Mouse (Mus musculus) midbrain, postnatal 0 days (tissue): ENCODE measurements around the gene Osbpl3. TPM values are rescaled to one million over a fixed set of nuclear protein-coding genes. Genes with fewer than 3 reads are reported as not detected.

Source experiments
- ATAC-seq: fragments of 200-750 bp; cut with Nextera tagmentation; 2 replicates; pipeline ENCODE4 v1.8.0; 2017; ENCODE audit warnings: moderate number of reproducible peaks, mild to moderate bottlenecking, moderate TSS enrichment, moderate library complexity; ENCODE audit not compliant: low FRiP score
- DNase-seq: peaks from one replicate; pipeline ENCODE4 v3.0.0-alpha.2; 2015; ENCODE audit warnings: low spot score
- H3K27ac ChIP-seq: fragments of 300-500 bp; sonication (generic); 2 replicates; pipeline ENCODE4 v1.5.1; 2014; ENCODE audit warnings: low read depth, mild to moderate bottlenecking, low read length, mixed read lengths
- H3K27me3 ChIP-seq: fragments of 300-500 bp; sonication (generic); 2 replicates; pipeline ENCODE4 v1.6.1; 2014; ENCODE audit warnings: low read length, control low read depth, mixed read lengths; ENCODE audit not compliant: insufficient read depth
- H3K36me3 ChIP-seq: fragments of 300-500 bp; sonication (generic); 2 replicates; pipeline ENCODE4 v1.6.1; 2014; ENCODE audit warnings: low read length, control low read depth, mixed read lengths; ENCODE audit not compliant: insufficient read depth
- H3K4me1 ChIP-seq: fragments of 300-500 bp; sonication (generic); 2 replicates; pipeline ENCODE4 v1.6.1; 2014; ENCODE audit warnings: mild to moderate bottlenecking, control low read depth, antibody characterized with exemption, low read length, mixed read lengths; ENCODE audit not compliant: insufficient read depth
- H3K4me2 ChIP-seq: fragments of 300-500 bp; sonication (generic); 2 replicates; pipeline ENCODE4 v1.6.1; 2014; ENCODE audit warnings: low read depth, mild to moderate bottlenecking, low read length, mixed read lengths; ENCODE audit not compliant: poor library complexity, severe bottlenecking
- H3K4me3 ChIP-seq: fragments of 300-500 bp; sonication (generic); 2 replicates; pipeline ENCODE4 v1.5.1; 2014; ENCODE audit warnings: low read depth, mild to moderate bottlenecking, low read length, moderate library complexity
- H3K9ac ChIP-seq: fragments of 300-500 bp; sonication (generic); replicated peaks from 2 replicates; pipeline ENCODE4 v1.6.1; 2014; ENCODE audit warnings: mild to moderate bottlenecking, low read length, moderate library complexity, mixed read lengths; ENCODE audit not compliant: poor library complexity, severe bottlenecking
- H3K9me3 ChIP-seq: fragments of 300-500 bp; sonication (generic); 2 replicates; pipeline ENCODE4 v1.6.1; 2016; ENCODE audit warnings: low read length, control low read depth
- CTCF ChIP-seq: IDR thresholded peaks from 2 replicates; pipeline ENCODE4 v1.5.1; 2016; ENCODE audit warnings: antibody characterized with exemption, mild to moderate bottlenecking
- WGBS: fragments of 180-500 bp; shearing (Covaris S2); extraction: QIAGEN DNeasy Blood & Tissue Kit; methylation state at CpG from one replicate; pipeline ENCODE4 v1.1.7; 2014; 5-methylcytosine and 5-hydroxymethylcytosine counted together
- polyA plus RNA-seq: library from polyadenylated mRNA; unstranded; fragments of >200 nt; fragmentation: Nextera tagmentation; extraction: Ambion mirVana; gene quantifications from 2 replicates; pipeline ENCODE4 v1.2.1, GENCODE M21; 2015
- total RNA-seq: library from RNA; depleted of rRNA; stranded (reverse); fragments of >200 nt; gene quantifications from 2 replicates; pipeline ENCODE4 v1.2.3, GENCODE M21; 2014

Osbpl3 gene
- total and polyA plus RNA-seq, 2 experiments from 2014 or later: 5.5 to 9.5 TPM

DNA sequence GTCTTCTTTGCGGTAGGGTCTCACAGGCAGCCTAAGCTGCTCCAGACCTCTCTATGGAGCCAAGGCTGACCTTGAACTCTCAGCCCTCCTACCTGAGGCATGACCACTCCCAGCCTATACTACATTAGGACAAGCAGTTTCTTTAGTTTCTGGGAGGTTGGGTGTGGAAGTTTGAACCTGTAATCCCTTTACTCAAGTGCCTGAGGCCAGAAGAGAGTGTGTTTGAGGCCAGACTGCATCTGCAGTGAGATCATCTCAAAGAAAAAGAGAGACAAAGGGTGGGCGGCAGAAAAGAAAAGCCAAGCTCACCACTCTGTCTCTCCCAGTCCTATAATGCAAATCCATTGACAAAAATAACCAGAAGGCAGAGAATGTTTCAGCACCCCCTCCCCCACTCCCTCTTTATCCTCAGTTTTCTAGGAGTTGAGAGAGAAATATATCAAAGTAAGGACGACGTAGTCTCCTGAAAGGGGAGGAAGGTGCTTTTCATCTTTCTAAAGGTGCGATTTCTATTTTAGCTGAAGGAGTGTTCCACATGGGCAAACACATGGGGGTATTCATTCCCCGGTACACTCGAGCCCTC, 137.3 kb downstream of the Osbpl3 start:
- H3K9me3 ChIP-seq: no peaks in the 10 kb centered on the region
- TF ChIP-seq CTCF: no peak
- no peak overlapping the region for H3K4me3 ChIP-seq
- DNase-seq: no peak
- no peak overlapping the region for H3K4me2 ChIP-seq
- H3K36me3 ChIP-seq: no peaks in the 10 kb centered on the region
- 0 out of 2 replicates have a peak overlapping the region, but pooled peaks have one; percentile 20 for H3K27ac ChIP-seq
- no peak overlapping the region for H3K9ac ChIP-seq
- peaks cover 6% of the 10 kb centered on the region for H3K4me1 ChIP-seq
- ATAC-seq: no peak
- H3K27me3 ChIP-seq: no peaks in the 10 kb centered on the region
- WGBS: 50% methylated on average over 7 of the region's 7 CpGs

DNA sequence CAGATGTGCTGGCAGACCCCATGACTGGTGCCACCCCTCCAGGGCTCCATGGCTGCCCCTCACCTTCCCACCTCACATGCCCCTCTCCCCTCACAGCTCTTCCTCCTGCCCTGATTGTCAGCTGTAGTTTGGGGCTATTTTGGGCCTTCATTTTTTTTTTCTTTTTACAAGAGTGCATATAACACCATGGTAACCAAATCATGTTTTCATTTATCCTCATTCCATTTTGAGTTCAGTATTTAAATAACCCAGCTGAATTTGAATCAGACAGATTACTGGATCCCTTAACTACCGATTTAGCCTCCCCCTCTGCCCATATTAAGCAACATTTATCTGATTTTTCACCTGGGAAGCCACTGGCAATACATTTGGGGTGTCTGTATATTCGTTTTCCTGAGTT, 137.9 kb downstream of the Osbpl3 start:
- H3K36me3 ChIP-seq: no peaks in the 10 kb centered on the region
- 57% methylated on average over 2 of the region's 2 CpGs for WGBS
- peaks cover 6% of the 10 kb centered on the region for H3K4me1 ChIP-seq
- no peaks in the 10 kb centered on the region for H3K9me3 ChIP-seq
- no peak overlapping the region for H3K27ac ChIP-seq
- peak; percentile 35; the same call in 1 of the 2 replicates for ATAC-seq
- no peak for DNase-seq
- H3K27me3 ChIP-seq: no peaks in the 10 kb centered on the region
- no peak overlapping the region for H3K4me3 ChIP-seq
- H3K4me2 ChIP-seq: no peak overlapping the region
- TF ChIP-seq CTCF: no peak
- H3K9ac ChIP-seq: no peak overlapping the region

DNA sequence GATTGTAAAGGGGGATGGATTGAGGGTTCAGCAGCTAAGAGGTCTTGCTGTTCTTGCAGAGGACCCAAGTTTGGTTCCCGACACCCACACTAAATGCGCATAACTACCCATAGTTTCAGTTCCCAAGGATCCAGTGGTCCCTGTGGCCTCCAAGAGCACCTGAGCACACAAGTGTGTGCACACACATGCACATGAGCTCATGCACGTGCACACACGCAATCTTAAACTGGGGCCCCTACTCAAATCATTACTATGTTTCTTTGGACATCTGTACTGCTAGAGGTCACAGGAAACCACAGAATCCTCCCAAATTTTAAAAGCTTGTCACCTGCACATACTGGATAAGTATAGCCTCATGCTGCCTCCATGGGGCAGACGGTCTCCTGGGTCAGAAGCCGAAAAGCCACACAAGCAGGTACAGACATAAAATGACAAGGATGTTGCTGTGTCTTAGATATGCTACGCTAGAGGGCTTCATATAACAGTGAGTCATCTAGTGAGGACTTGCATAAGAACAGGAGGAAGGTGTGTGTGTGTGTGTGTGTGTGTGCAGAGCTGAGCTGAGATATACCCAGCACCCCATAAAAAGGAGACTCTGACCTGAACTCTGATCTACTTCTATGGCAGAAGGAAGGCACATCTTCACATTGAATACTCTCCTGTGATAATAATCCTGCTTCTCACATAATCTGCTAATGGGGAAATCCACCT, 139.1 kb downstream of the Osbpl3 start:
- TF ChIP-seq CTCF: 0 out of 2 replicates have a peak, but pooled peaks have one; percentile 3
- ATAC-seq (no peak), DNase-seq (no peak)
- no peak overlapping the region for H3K9ac ChIP-seq
- WGBS: 95% methylated on average over 7 of the region's 7 CpGs
- no peaks in the 10 kb centered on the region for H3K9me3 ChIP-seq
- no peaks in the 10 kb centered on the region for H3K36me3 ChIP-seq
- H3K4me1 ChIP-seq: peaks cover 6% of the 10 kb centered on the region
- no peak overlapping the region for H3K27ac ChIP-seq
- no peaks in the 10 kb centered on the region for H3K27me3 ChIP-seq
- H3K4me3 ChIP-seq: no peak overlapping the region
- H3K4me2 ChIP-seq: no peak overlapping the region

DNA sequence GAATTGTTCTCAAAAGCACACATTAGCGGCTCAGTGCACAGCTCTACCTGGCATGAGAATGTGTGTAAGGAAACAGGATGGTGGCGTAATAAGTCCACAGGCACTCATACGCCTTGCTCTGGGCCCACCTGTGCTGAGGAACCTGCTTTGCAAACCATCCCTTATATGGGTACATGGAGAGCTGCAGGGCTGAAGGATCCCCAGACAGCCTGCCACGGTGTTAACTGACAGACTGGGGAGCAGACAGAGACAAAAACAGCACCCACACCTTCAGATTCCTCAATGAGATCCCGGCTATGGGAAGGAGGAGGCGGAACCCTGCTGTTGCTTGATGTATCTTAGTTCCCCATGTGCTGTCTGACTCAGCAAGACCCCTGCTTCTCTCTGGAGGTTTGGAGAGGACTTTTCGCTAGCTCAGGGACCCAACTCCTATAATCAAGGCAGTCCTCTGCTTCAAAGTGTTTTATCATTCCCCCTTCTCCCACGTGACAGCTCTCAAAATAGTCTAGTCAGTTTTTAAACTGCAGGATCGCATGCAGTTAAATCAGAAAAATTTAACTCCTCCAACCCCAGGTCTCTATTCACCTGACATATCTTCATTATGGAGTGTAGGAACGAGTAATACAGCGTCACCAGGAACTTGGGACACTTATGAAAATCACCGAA, 141.5 kb downstream of the Osbpl3 start:
- H3K9me3 ChIP-seq: no peaks in the 10 kb centered on the region
- no peak for TF ChIP-seq CTCF
- 70% methylated on average over 12 of the region's 12 CpGs for WGBS
- DNase-seq (no peak), ATAC-seq (no peak)
- no peak overlapping the region for H3K27ac ChIP-seq
- no peaks in the 10 kb centered on the region for H3K36me3 ChIP-seq
- H3K4me2 ChIP-seq: no peak overlapping the region
- H3K9ac ChIP-seq: no peak overlapping the region
- no peak overlapping the region for H3K4me3 ChIP-seq
- H3K4me1 ChIP-seq: peaks cover 6% of the 10 kb centered on the region
- no peaks in the 10 kb centered on the region for H3K27me3 ChIP-seq

DNA sequence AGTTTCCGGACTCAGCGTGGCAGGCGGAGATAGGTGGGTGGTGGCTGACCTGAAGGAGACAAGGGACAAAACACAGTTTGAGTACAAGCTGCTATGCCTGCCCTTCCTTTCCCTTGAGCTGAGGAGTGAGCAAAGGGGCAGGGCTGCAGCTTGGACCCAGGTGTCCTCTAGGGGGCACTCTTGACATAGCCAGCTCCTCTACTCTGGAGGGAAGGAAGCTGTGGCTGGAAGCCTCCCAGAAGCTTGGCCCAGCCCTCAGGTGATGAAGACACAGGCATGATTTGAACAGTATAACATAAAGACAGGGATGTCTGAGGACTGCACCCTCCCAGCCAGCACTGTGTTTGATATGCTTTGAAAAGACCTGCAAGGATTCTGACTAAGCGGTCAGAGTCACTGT, 143.4 kb downstream of the Osbpl3 start:
- no peaks in the 10 kb centered on the region for H3K9me3 ChIP-seq
- no peak overlapping the region for H3K4me3 ChIP-seq
- peak; percentile 88 for TF ChIP-seq CTCF
- H3K4me2 ChIP-seq: no peak overlapping the region
- no peaks in the 10 kb centered on the region for H3K36me3 ChIP-seq
- ATAC-seq (peak; percentile 49; the same call in 1 of the 2 replicates), DNase-seq (peak; percentile 83)
- no peak overlapping the region for H3K27ac ChIP-seq
- 48% methylated on average over 4 of the region's 4 CpGs for WGBS
- no peaks in the 10 kb centered on the region for H3K27me3 ChIP-seq
- H3K4me1 ChIP-seq: no peaks in the 10 kb centered on the region
- H3K9ac ChIP-seq: no peak overlapping the region

DNA sequence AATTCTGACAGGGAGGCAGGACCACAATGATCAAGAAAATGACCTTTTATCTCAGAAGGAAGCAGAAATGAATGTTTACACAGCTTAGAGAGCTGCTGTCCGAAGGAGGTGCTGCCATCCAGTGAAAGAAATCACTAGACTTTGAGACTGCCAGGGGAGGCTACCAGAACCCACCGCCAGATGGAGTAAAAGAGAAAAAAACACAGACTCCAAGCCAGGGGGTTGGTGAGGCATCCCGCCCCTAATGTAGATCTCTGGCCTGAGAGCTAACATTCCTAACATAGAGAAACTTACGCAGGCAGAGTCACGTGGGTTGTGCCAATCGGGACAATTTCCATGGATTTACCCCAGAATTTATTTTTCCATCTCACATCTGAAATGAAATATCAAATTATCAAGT, 147.0 kb downstream of the Osbpl3 start:
- peak; percentile 83 for TF ChIP-seq CTCF
- ATAC-seq (no peak), DNase-seq (peak; percentile 61)
- H3K4me1 ChIP-seq: no peaks in the 10 kb centered on the region
- no peaks in the 10 kb centered on the region for H3K9me3 ChIP-seq
- H3K27me3 ChIP-seq: no peaks in the 10 kb centered on the region
- H3K36me3 ChIP-seq: no peaks in the 10 kb centered on the region
- no peak overlapping the region for H3K27ac ChIP-seq
- no peak overlapping the region for H3K4me2 ChIP-seq
- 45% methylated on average over 6 of the region's 6 CpGs for WGBS
- no peak overlapping the region for H3K9ac ChIP-seq
- H3K4me3 ChIP-seq: no peak overlapping the region
